Mouse (Mus musculus) limb, embryonic 12.5 days (tissue): ENCODE measurements at regions not wholly inside any gene's neighbourhood (a gene's known extent, or its start where the extent isn't known, plus 50 kb on each side); places are given as distances from the start of the nearest gene placed in this dataset.

Experiments used
- ATAC-seq: fragments of 200-750 bp; cut with Nextera tagmentation; 2 replicates; pipeline ENCODE4 v1.8.0; 2017; ENCODE audit warnings: low read depth, moderate TSS enrichment; ENCODE audit not compliant: insufficient number of reproducible peaks, insufficient read depth, low FRiP score, low TSS enrichment
- H3K27ac ChIP-seq: fragments of 300-500 bp; sonication (generic); 2 replicates; pipeline ENCODE4 v1.5.1; 2016; ENCODE audit warnings: mild to moderate bottlenecking, moderate library complexity
- H3K27me3 ChIP-seq: fragments of 300-500 bp; sonication (generic); 2 replicates; pipeline ENCODE4 v1.6.1; 2016; ENCODE audit warnings: mild to moderate bottlenecking, moderate library complexity
- H3K36me3 ChIP-seq: fragments of 300-500 bp; sonication (generic); 2 replicates; pipeline ENCODE4 v1.6.1; 2016; ENCODE audit warnings: mild to moderate bottlenecking, moderate library complexity
- H3K4me1 ChIP-seq: fragments of 300-500 bp; sonication (generic); replicated peaks from 2 replicates; pipeline ENCODE4 v1.6.1; 2016
- H3K4me2 ChIP-seq: fragments of 300-500 bp; sonication (generic); 2 replicates; pipeline ENCODE4 v1.6.1; 2016; ENCODE audit warnings: mild to moderate bottlenecking, moderate library complexity
- H3K4me3 ChIP-seq: fragments of 300-500 bp; sonication (generic); replicated peaks from 2 replicates; pipeline ENCODE4 v1.5.1; 2016; ENCODE audit warnings: mild to moderate bottlenecking
- H3K9ac ChIP-seq: fragments of 300-500 bp; sonication (generic); replicated peaks from 2 replicates; pipeline ENCODE4 v1.6.1; 2016; ENCODE audit warnings: mild to moderate bottlenecking, moderate library complexity
- H3K9me3 ChIP-seq: fragments of 300-500 bp; sonication (generic); 2 replicates; pipeline ENCODE4 v1.6.1; 2016; ENCODE audit warnings: mild to moderate bottlenecking, moderate library complexity
- WGBS: fragments of 180-500 bp; shearing (Covaris S2); methylation state at CpG from one replicate; pipeline ENCODE4 v1.1.7; 2016; 5-methylcytosine and 5-hydroxymethylcytosine counted together

GRCm38 (mm10) chr13:117472726-117473125, 129.4 kb upstream of the Hcn1 start:
- no peaks in the 10 kb centered on the region for H3K4me1 ChIP-seq
- H3K9me3 ChIP-seq: no peaks in the 10 kb centered on the region
- no peaks in the 10 kb centered on the region for H3K27me3 ChIP-seq
- H3K27ac ChIP-seq: no peak overlapping the region
- no peaks in the 10 kb centered on the region for H3K36me3 ChIP-seq
- no peak overlapping the region for H3K4me2 ChIP-seq
- no peak for ATAC-seq
- no peak overlapping the region for H3K4me3 ChIP-seq
- H3K9ac ChIP-seq: no peak overlapping the region
- 81% methylated on average over 5 of the region's 5 CpGs for WGBS

DNA sequence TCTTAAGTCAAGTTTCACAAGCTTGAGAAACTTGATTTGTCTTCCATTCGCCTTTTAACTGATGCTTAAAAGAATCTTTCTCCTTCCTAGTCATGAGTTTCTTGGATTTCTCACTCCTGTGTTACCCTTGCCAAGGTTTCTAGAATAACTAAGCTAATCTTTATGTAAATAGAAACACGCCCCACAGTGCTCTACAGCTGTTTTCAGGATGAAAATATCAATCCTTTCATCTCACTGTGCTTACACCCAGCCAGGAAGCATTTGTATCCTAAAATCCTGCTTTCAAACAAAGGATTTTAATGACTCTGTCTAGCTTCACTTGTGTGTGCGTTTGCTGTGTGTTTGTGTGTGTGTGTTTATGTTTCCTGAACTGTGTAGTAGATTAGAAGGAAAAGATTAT, 119.5 kb upstream of the Hcn1 start:
- no peaks in the 10 kb centered on the region for H3K27me3 ChIP-seq
- H3K4me3 ChIP-seq: no peak overlapping the region
- no peak overlapping the region for H3K9ac ChIP-seq
- H3K9me3 ChIP-seq: no peaks in the 10 kb centered on the region
- no peak for ATAC-seq
- no peaks in the 10 kb centered on the region for H3K36me3 ChIP-seq
- H3K4me1 ChIP-seq: no peaks in the 10 kb centered on the region; the same call in 1 of the 2 replicates
- H3K27ac ChIP-seq: no peak overlapping the region
- no peak overlapping the region for H3K4me2 ChIP-seq
- WGBS: 45% methylated on average over 3 of the region's 3 CpGs

GRCm38 (mm10) chr13:117508746-117509145, 93.4 kb upstream of the Hcn1 start:
- Histone ChIP-seq H3K4me3 (no peak overlapping the region), H3K27ac (no peak overlapping the region), H3K27me3 (no peaks in the 10 kb centered on the region), H3K4me1 (no peaks in the 10 kb centered on the region), H3K9me3 (no peaks in the 10 kb centered on the region), H3K9ac (no peak overlapping the region), H3K36me3 (no peaks in the 10 kb centered on the region), H3K4me2 (no peak overlapping the region)
- WGBS: 87% methylated on average over 4 of the region's 4 CpGs
- no peak for ATAC-seq

- WGBS: 33% methylated on average over 3 of the region's 3 CpGs
- no peaks in the 10 kb centered on the region for H3K27me3 ChIP-seq
- H3K4me3 ChIP-seq: no peak overlapping the region
- H3K27ac ChIP-seq: no peak overlapping the region
- H3K9me3 ChIP-seq: no peaks in the 10 kb centered on the region
- no peaks in the 10 kb centered on the region for H3K36me3 ChIP-seq
- no peak for ATAC-seq
- H3K4me2 ChIP-seq: no peak overlapping the region
- H3K4me1 ChIP-seq: no peaks in the 10 kb centered on the region
- no peak overlapping the region for H3K9ac ChIP-seq
Measured at GRCm38 (mm10) chr13:117550108-117550507, 52.0 kb upstream of the Hcn1 start.
